Mouse (Mus musculus): ENCODE measurements around the gene Timm10b.

Gene Timm10b

DNA sequence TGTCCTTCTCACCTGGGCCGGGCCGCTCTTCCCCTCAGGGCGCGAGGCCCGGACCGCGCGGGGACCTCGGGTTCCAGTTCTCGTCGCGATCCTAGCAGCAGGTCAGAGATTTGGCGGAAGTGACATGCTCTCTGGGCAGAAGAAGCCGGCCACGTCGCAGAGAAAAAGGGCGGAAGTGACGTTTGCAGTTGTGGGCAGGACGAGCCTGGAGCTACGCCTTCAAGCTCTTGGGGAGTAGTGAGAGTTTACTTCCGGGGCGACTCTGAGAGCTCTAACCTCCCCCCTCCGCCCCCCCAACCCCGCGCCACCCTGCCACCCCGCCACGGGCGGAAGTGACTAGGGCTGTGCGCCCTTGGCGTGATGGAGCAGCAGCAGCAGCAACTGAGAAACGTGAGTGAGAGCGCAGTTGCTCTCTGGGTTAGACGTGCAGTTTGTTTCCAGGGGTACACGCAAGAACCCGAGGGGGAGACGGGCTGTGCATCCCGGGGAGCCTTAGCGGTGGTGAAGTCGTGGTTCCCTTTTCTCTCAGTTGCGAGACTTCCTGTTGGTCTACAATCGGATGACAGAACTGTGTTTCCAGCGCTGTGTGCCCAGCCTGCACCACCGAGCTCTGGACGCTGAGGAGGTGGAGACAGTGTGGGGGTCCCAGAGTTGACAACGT is 507 bp downstream of the Timm10b start, which contains the start of the genes Arfip2 and Gm45799:
Gene Arfip2, minus strand, starts transcription at position 184 of the 661 bp plus-strand sequence.
Gene Gm45799, plus strand, starts transcription at position 320 of the 661 bp plus-strand sequence.
- DNase-seq (ENCODE audit: low read depth, low spot score): peak; percentile 98

DNA sequence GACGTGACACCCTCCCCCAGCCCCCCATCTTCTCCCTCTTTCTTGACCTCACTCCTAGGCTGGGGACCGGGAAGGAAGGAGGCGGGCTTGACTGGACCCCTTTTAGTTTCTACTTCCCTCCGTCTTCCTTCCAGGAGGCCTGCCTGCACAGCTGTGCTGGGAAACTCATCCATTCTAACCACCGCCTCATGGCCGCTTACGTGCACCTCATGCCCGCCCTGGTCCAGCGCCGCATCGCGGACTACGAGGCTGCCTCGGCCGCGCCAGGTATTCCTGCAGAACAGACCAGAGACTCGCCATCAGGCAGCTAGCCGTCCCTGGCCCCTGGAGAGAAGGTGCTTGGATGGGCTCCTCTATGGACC is 1.0 kb downstream of the Timm10b start:
- no peak for DNase-seq (ENCODE audit: low read depth, low spot score)

DNA sequence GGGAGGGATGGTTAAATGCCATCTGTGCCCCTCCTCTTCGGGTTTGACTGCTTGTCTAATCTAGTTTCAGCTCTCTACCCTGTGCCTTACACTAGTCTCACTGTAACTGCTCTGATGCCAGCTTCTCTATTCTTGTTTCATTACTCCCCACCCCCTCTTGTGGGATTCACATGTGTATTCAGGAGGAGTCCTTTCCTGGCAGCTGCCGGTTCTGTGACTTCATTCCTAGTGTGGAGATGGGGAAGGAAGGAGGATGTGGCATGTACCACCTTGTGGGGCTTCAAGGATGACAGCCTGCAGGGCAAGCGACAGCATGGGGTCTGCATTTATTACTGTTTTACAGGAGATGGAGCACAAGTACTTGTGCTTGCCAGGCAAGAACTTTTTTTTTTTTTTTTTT is 2.1 kb downstream of the Timm10b start:
- no peak for DNase-seq (ENCODE audit: low read depth, low spot score)

DNA sequence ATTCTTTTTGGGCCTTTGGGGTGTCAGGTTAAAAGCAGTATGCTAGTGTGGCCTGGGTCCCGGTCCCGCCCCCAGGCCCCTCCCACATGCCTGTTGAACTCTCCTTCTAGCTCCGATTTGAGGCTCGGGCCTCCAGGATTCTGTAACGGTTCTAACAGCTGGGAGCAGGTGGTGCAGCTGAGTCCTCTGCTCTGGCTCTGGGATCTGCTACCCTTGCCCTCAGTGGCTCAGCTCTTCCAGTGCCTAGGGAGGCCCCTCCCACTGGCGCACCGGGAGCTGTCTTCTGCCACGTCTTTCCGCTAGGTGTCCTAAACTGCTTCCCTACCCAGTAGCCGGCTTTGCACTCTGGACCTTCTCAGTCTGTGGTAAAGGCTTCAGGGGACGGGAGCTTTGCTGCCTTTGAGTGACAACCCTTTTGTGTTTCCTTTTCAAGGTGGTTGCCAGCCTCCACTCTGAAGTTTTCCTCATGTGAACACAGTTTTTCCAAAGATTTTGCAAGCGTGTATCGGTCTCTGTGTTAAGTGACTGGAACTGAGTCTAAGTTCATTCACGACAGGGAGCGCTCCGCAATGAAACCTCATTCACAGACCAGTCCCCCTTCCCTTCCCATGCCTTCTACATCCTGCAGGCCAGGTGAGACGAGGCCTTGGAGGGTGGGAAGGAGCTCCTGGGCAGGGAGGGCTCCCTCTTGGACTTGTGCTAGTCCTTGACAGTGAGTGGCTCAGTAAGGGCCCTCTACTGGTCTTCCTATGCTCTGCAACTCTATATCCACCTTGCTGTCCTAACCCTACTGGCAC is 11.0 kb downstream of the Timm10b start, which contains the start of gene Dnhd1:
Gene Dnhd1, plus strand, starts transcription at position 189 of the 797 bp plus-strand sequence.
- DNase-seq (ENCODE audit: low read depth, low spot score): peak; percentile 78

DNA sequence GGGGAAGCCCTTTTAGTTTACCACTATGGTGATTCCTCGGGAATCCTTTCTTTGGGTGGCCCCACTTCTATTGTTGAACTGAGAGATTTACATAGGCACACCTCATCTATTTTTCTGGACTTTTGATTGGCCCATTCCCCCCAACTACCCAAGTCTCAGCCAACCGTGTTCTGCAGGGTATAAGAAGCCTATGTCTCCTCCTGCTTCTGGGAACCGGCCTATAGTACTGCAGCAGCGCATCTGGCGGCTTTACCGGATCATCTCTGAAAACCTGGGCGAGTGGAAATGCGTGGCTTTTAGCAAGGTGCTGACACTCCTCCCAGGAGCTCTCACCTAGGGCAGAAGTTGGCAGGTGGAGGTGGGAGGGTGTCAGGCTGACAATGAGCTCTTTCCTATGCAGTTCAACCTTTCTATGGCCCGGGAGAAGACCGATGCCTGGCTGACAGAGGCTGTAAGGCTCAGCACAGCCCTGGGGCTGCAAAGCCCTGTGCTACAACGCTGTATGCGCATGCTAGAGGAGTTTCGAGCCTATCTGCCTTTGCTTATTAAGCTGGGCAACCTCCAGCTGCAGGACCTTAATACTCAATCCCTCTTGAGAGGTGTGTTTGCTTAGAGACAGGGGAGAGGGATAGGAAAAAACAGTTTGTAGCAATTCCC is 45.8 kb downstream of the Timm10b start:
- DNase-seq (ENCODE audit: low read depth, low spot score): no peak

DNA sequence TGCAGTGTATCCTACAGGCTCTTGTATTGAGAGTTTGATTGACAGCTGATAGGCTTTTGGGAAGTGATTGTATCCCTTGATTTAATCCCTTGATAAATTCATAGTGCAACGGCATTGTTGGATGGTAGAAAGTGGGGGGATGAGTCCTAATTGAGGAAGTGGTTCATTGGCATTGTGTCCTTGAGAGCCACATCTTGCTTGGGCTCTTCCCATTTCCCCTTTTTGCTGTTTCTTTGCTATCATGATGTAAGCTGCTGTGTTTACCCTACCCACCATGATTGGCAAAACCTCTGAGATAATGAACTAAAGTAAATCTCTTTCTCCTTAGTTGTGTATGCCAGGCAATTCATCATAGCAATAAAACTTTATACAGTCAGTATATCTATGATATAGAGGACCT is 51.0 kb downstream of the Timm10b start:
- no peak for DNase-seq (ENCODE audit: low read depth, low spot score)
